Comparison of ENCODE assay signal across 22 mouse cellular contexts in genomic region chr9:106233953-106234352, GRCm38 (mm10). TPM values are rescaled to one million over a fixed set of nuclear protein-coding genes. Genes with fewer than 3 reads are reported as not detected.
DNase-seq lines count a peak whose midpoint lies in the region; ATAC-seq and TF ChIP-seq lines count a peak whose summit lies in the region.
"Had no signal": no experiment of that assay in that cellular context is flagged by ENCODE, and none has a peak within 500 bp of the region (broad histone marks: within the 10 kb centered on the region; RNA-seq: fewer than 3 reads in every experiment).

No protein-coding gene starts in this region.

- in situ Hi-C loops in CH12.LX (cut with MboI; ENCODE audit: low pct_ligation_motif_present, low pct_unique_long_range_greater_than_20kb, low sequenced_read_pairs) = no loop called here

- no peak for ATAC-seq in hindbrain, embryonic 13.5 days (ENCODE audit: low FRiP score)
- no peak for ATAC-seq in hindbrain, embryonic 14.5 days (ENCODE audit: low FRiP score)
- no peak for ATAC-seq in liver, embryonic 12.5 days
- ATAC-seq: CD4-positive, CD25-positive, alpha-beta regulatory T cell, adult 4 months; forebrain, embryonic 13.5 days; forebrain, embryonic 15.5 days; forebrain, postnatal 0 days had no signal

- dilution Hi-C loops in CH12.LX (cut with MboI; ENCODE audit: extremely low pct_ligation_motif_present, extremely low pct_unique_long_range_greater_than_20kb, low sequenced_read_pairs) = no loop called here

- WGBS in hindbrain, embryonic 13.5 days = 85% methylated on average over 6 of the region's 6 CpGs
- 85% methylated on average over 6 of the region's 6 CpGs for WGBS in hindbrain, embryonic 14.5 days
- WGBS in liver, adult 2 months = 49% methylated on average over 6 of the region's 6 CpGs
- 81% methylated on average over 6 of the region's 6 CpGs for WGBS in liver, embryonic 12.5 days (ENCODE audit: insufficient replicate concordance)

- H3K9ac ChIP-seq in hindbrain, embryonic 13.5 days = peak overlapping the region; percentile 43; the same call in 1 of the 2 replicates
- no peak overlapping the region for H3K9ac ChIP-seq in hindbrain, embryonic 14.5 days
- no peak overlapping the region for H3K9ac ChIP-seq in liver, adult 2 months (ENCODE audit: low read depth, low read length)
- H3K9ac ChIP-seq in liver, embryonic 12.5 days = no peak overlapping the region
- H3K9ac ChIP-seq in CH12.LX (ENCODE audit: insufficient read depth, low read depth) = no peak overlapping the region
- H3K9ac ChIP-seq: embryonic facial prominence, embryonic 12.5 days; forebrain, embryonic 13.5 days; forebrain, embryonic 15.5 days; forebrain, postnatal 0 days had no signal

- H3K9me3 ChIP-seq in hindbrain, embryonic 13.5 days = no peaks in the 10 kb centered on the region
- no peaks in the 10 kb centered on the region for H3K9me3 ChIP-seq in hindbrain, embryonic 14.5 days (ENCODE audit: control insufficient read depth, low read length)
- H3K9me3 ChIP-seq in liver, embryonic 12.5 days (replicated peaks) = no peaks in the 10 kb centered on the region
- no peaks in the 10 kb centered on the region for H3K9me3 ChIP-seq in CH12.LX (replicated peaks; ENCODE audit: low read length)
- H3K9me3 ChIP-seq: embryonic facial prominence, embryonic 10.5 days; embryonic facial prominence, embryonic 12.5 days; forebrain, embryonic 13.5 days; forebrain, embryonic 15.5 days had no signal

- no peaks in the 10 kb centered on the region for H3K79me2 ChIP-seq in liver, adult 2 months (ENCODE audit: control insufficient read depth, insufficient read depth, low read length)
- H3K79me2 ChIP-seq in CH12.LX (replicated peaks; ENCODE audit: control insufficient read depth, extremely low read depth, insufficient read depth, poor library complexity, severe bottlenecking) = no peaks in the 10 kb centered on the region

- TF ChIP-seq POLR2A in liver, adult 2 months (IDR thresholded peaks at IDR 0.05; ENCODE audit: extremely low read depth, insufficient read depth, low read length) = no peak
- TF ChIP-seq POLR2A in CH12.LX (IDR thresholded peaks at IDR 0.05; ENCODE audit: low read depth, low read length) = no peak

- H3K4me2 ChIP-seq in hindbrain, embryonic 13.5 days = no peak overlapping the region
- no peak overlapping the region for H3K4me2 ChIP-seq in hindbrain, embryonic 14.5 days (replicated peaks)
- no peak overlapping the region for H3K4me2 ChIP-seq in liver, embryonic 12.5 days
- no peak overlapping the region for H3K4me2 ChIP-seq in CH12.LX (ENCODE audit: insufficient read depth, low read depth, poor library complexity, severe bottlenecking)
- H3K4me2 ChIP-seq: embryonic facial prominence, embryonic 12.5 days; forebrain, embryonic 13.5 days; forebrain, embryonic 15.5 days had no signal

- no peak for TF ChIP-seq CTCF in liver, adult 2 months (IDR thresholded peaks at IDR 0.05; ENCODE audit: low read depth, low read length)
- TF ChIP-seq CTCF in CH12.LX (conservative IDR thresholded peaks at IDR 0.05 in 1 of 2, IDR thresholded peaks at IDR 0.05 in 1 of 2; ENCODE audit: low read depth in 2 of 2, low read length in 2 of 2) = no peak

- H3K27ac ChIP-seq in hindbrain, embryonic 13.5 days = no peak overlapping the region
- H3K27ac ChIP-seq in hindbrain, embryonic 14.5 days = no peak overlapping the region
- no peak overlapping the region for H3K27ac ChIP-seq in liver, adult 2 months (replicated peaks; ENCODE audit: insufficient read depth, low read depth, low read length)
- no peak overlapping the region for H3K27ac ChIP-seq in liver, embryonic 12.5 days
- H3K27ac ChIP-seq in CH12.LX (ENCODE audit: insufficient read depth, low read depth) = peak overlapping the region; percentile 34
- H3K27ac ChIP-seq: embryonic facial prominence, embryonic 10.5 days; embryonic facial prominence, embryonic 12.5 days; forebrain, embryonic 13.5 days; forebrain, embryonic 15.5 days had no signal

- H3K4me1 ChIP-seq in hindbrain, embryonic 13.5 days (replicated peaks) = no peaks in the 10 kb centered on the region
- H3K4me1 ChIP-seq in hindbrain, embryonic 14.5 days (replicated peaks; ENCODE audit: control insufficient read depth, insufficient read depth, low read length) = no peaks in the 10 kb centered on the region
- peaks cover 9% of the 10 kb centered on the region; the same call in 1 of the 2 replicates for H3K4me1 ChIP-seq in liver, adult 2 months (ENCODE audit: control insufficient read depth, insufficient read depth, low read length)
- H3K4me1 ChIP-seq in liver, embryonic 12.5 days = no peaks in the 10 kb centered on the region
- peaks cover 26 to 47% of the 10 kb centered on the region in 2 experiments for H3K4me1 ChIP-seq in CH12.LX (ENCODE audit: control insufficient read depth in 1 of 2, insufficient read depth in 2 of 2)
- H3K4me1 ChIP-seq: embryonic facial prominence, embryonic 12.5 days; forebrain, embryonic 13.5 days; forebrain, embryonic 15.5 days had no signal

- no peaks in the 10 kb centered on the region for H3K27me3 ChIP-seq in hindbrain, embryonic 13.5 days
- H3K27me3 ChIP-seq in hindbrain, embryonic 14.5 days (ENCODE audit: control insufficient read depth, insufficient read depth, low read length) = no peaks in the 10 kb centered on the region
- H3K27me3 ChIP-seq in liver, adult 2 months (ENCODE audit: control insufficient read depth, insufficient read depth, low read length) = no peaks in the 10 kb centered on the region
- 0 out of 2 replicates have a peak, but pooled peaks cover 3% of the 10 kb centered on the region for H3K27me3 ChIP-seq in liver, embryonic 12.5 days (replicated peaks)
- no peaks in the 10 kb centered on the region for H3K27me3 ChIP-seq in CH12.LX (replicated peaks)
- H3K27me3 ChIP-seq: embryonic facial prominence, embryonic 12.5 days; forebrain, embryonic 13.5 days; forebrain, embryonic 15.5 days had no signal

- 0 out of 2 replicates have a peak, but pooled peaks have one; percentile 49 for TF ChIP-seq EP300 in CH12.LX (IDR thresholded peaks at IDR 0.05; ENCODE audit: low read length)

- no peak overlapping the region for H3K4me3 ChIP-seq in hindbrain, embryonic 13.5 days
- H3K4me3 ChIP-seq in hindbrain, embryonic 14.5 days (replicated peaks; ENCODE audit: low read length) = no peak overlapping the region
- no peak overlapping the region for H3K4me3 ChIP-seq in liver, adult 2 months (ENCODE audit: insufficient read depth, low read depth, low read length)
- H3K4me3 ChIP-seq in liver, embryonic 12.5 days = no peak overlapping the region
- H3K4me3 ChIP-seq in CH12.LX (replicated peaks in 1 of 3; ENCODE audit: low read depth in 2 of 3, low read length in 2 of 3, poor library complexity in 1 of 3) = no peak overlapping the region
- H3K4me3 ChIP-seq: embryonic facial prominence, embryonic 10.5 days; embryonic facial prominence, embryonic 12.5 days; forebrain, embryonic 13.5 days; forebrain, embryonic 15.5 days had no signal

- TF ChIP-seq RAD21 in CH12.LX (IDR thresholded peaks at IDR 0.05; ENCODE audit: low read depth, low read length) = no peak

- no peak for DNase-seq in hindbrain, embryonic 14.5 days (ENCODE audit: low spot score)
- DNase-seq in liver, adult 2 months (ENCODE audit: extremely low read depth, low read depth, low spot score) = peak; percentile 54
- DNase-seq in CH12.LX (ENCODE audit: extremely low read depth) = no peak
- DNase-seq in cerebellum, postnatal 25 days = no peak
- DNase-seq: adrenal gland, adult 2 months; adrenal gland, postnatal 25 days; cerebellum, adult 11 months; cerebellum, adult 18-20 months; cerebellum, adult 8-10 months; cerebellum, adult 9-11 months; cerebellum, postnatal 14 days; forebrain, postnatal 0 days had no signal

- H3K36me3 ChIP-seq in hindbrain, embryonic 13.5 days = peaks cover 68% of the 10 kb centered on the region
- peaks cover 68% of the 10 kb centered on the region for H3K36me3 ChIP-seq in hindbrain, embryonic 14.5 days (replicated peaks; ENCODE audit: control insufficient read depth, insufficient read depth)
- peaks cover 46% of the 10 kb centered on the region for H3K36me3 ChIP-seq in liver, adult 2 months (ENCODE audit: control insufficient read depth, insufficient read depth, low read length)
- peaks cover 64% of the 10 kb centered on the region for H3K36me3 ChIP-seq in liver, embryonic 12.5 days
- peaks cover 46 to 67% of the 10 kb centered on the region in 2 experiments for H3K36me3 ChIP-seq in CH12.LX (replicated peaks in 1 of 2; ENCODE audit: control insufficient read depth in 1 of 2, insufficient read depth in 1 of 2, low read length in 1 of 2)

RNA-seq across cellular contexts. Expression of gene Tlr9, which starts 11.6 kb away (rescaled TPM):
- polyA plus RNA-seq in hindbrain, embryonic 13.5 days (2015; fragmentation: Nextera tagmentation; extraction: Ambion mirVana) = 0.04 and 0.05 TPM in 2 replicates
- 0.12 TPM in 1 of 2 replicates, not detected in the other for polyA plus RNA-seq in hindbrain, embryonic 14.5 days (2014; fragmentation: Nextera tagmentation; extraction: Ambion mirVana)
- total RNA-seq in liver, adult 2 months (2014; rRNA removed) = 0.18 and 0.27 TPM in 2 replicates
- polyA plus RNA-seq in liver, adult 2 months (2012; rRNA removed) = 0.37 and 0.61 TPM in 2 replicates
- 0.06 TPM in 1 of 2 replicates, not detected in the other for polyA plus RNA-seq in liver, embryonic 12.5 days (2016; fragmentation: Nextera tagmentation; extraction: Ambion mirVana)
- total RNA-seq in CH12.LX (2012; rRNA removed) (1.4 and 1.5 TPM in 2 replicates), CH12.LX (2014; rRNA removed) (0.54 and 1.0 TPM in 2 replicates)
- polyA plus RNA-seq in CH12.LX (2012; ENCODE audit: insufficient read length, low read depth) = 9.9 and 12.5 TPM in 2 replicates
- total RNA-seq: MEL had no signal
- polyA plus RNA-seq: C2C12; CD4-positive, CD25-positive, alpha-beta regulatory T cell, adult 4 months; embryonic facial prominence, embryonic 10.5 days; embryonic facial prominence, embryonic 12.5 days; forebrain, embryonic 11.5 days; forebrain, embryonic 13.5 days; forebrain, embryonic 15.5 days had no signal

RNA-seq across cellular contexts. Expression of gene Alas1, which starts 14.5 kb away (rescaled TPM):
- 93.1 and 101 TPM in 2 replicates for polyA plus RNA-seq in hindbrain, embryonic 13.5 days (2015; fragmentation: Nextera tagmentation; extraction: Ambion mirVana)
- 99.0 and 99.7 TPM in 2 replicates for polyA plus RNA-seq in hindbrain, embryonic 14.5 days (2014; fragmentation: Nextera tagmentation; extraction: Ambion mirVana)
- 270 and 285 TPM in 2 replicates for total RNA-seq in liver, adult 2 months (2014; rRNA removed)
- polyA plus RNA-seq in liver, adult 2 months (2012; rRNA removed) = 530 and 649 TPM in 2 replicates
- polyA plus RNA-seq in liver, embryonic 12.5 days (2016; fragmentation: Nextera tagmentation; extraction: Ambion mirVana) = 37.6 and 41.1 TPM in 2 replicates
- total RNA-seq in CH12.LX (2012; rRNA removed) (65.1 and 71.9 TPM in 2 replicates), CH12.LX (2014; rRNA removed) (93.1 and 105 TPM in 2 replicates)
- 68.2 and 69.6 TPM in 2 replicates for polyA plus RNA-seq in CH12.LX (2012; ENCODE audit: insufficient read length, low read depth)

RNA-seq across cellular contexts. Expression of gene Twf2, which starts 31.0 kb away (rescaled TPM):
- 53.5 and 53.9 TPM in 2 replicates for polyA plus RNA-seq in hindbrain, embryonic 13.5 days (2015; fragmentation: Nextera tagmentation; extraction: Ambion mirVana)
- polyA plus RNA-seq in hindbrain, embryonic 14.5 days (2014; fragmentation: Nextera tagmentation; extraction: Ambion mirVana) = 49.6 and 52.9 TPM in 2 replicates
- total RNA-seq in liver, adult 2 months (2014; rRNA removed) = 4.9 and 6.2 TPM in 2 replicates
- 4.5 and 4.7 TPM in 2 replicates for polyA plus RNA-seq in liver, adult 2 months (2012; rRNA removed)
- polyA plus RNA-seq in liver, embryonic 12.5 days (2016; fragmentation: Nextera tagmentation; extraction: Ambion mirVana) = 34.7 and 35.9 TPM in 2 replicates
- total RNA-seq in CH12.LX (2012; rRNA removed) (120 and 156 TPM in 2 replicates), CH12.LX (2014; rRNA removed) (177 and 186 TPM in 2 replicates)
- polyA plus RNA-seq in CH12.LX (2012; ENCODE audit: insufficient read length, low read depth) = 129 and 131 TPM in 2 replicates

RNA-seq across cellular contexts. Expression of gene Ppm1m, which starts 34.4 kb away (rescaled TPM):
- 16.6 and 19.0 TPM in 2 replicates for polyA plus RNA-seq in hindbrain, embryonic 13.5 days (2015; fragmentation: Nextera tagmentation; extraction: Ambion mirVana)
- 13.0 and 13.4 TPM in 2 replicates for polyA plus RNA-seq in hindbrain, embryonic 14.5 days (2014; fragmentation: Nextera tagmentation; extraction: Ambion mirVana)
- 12.4 and 13.7 TPM in 2 replicates for total RNA-seq in liver, adult 2 months (2014; rRNA removed)
- polyA plus RNA-seq in liver, adult 2 months (2012; rRNA removed) = 17.3 and 22.7 TPM in 2 replicates
- 17.0 and 17.8 TPM in 2 replicates for polyA plus RNA-seq in liver, embryonic 12.5 days (2016; fragmentation: Nextera tagmentation; extraction: Ambion mirVana)
- 86.0 and 103 TPM in 2 replicates for total RNA-seq in CH12.LX (2012; rRNA removed)
- total RNA-seq in CH12.LX (2014; rRNA removed) = 54.7 and 60.1 TPM in 2 replicates
- 99.8 and 111 TPM in 2 replicates for polyA plus RNA-seq in CH12.LX (2012; ENCODE audit: insufficient read length, low read depth)

RNA-seq across cellular contexts. Expression of gene Poc1a, which starts 46.9 kb away (rescaled TPM):
- polyA plus RNA-seq in hindbrain, embryonic 13.5 days (2015; fragmentation: Nextera tagmentation; extraction: Ambion mirVana) = 8.9 and 9.2 TPM in 2 replicates
- 6.3 and 7.3 TPM in 2 replicates for polyA plus RNA-seq in hindbrain, embryonic 14.5 days (2014; fragmentation: Nextera tagmentation; extraction: Ambion mirVana)
- 1.8 and 3.2 TPM in 2 replicates for total RNA-seq in liver, adult 2 months (2014; rRNA removed)
- polyA plus RNA-seq in liver, adult 2 months (2012; rRNA removed) = 3.1 and 3.9 TPM in 2 replicates
- polyA plus RNA-seq in liver, embryonic 12.5 days (2016; fragmentation: Nextera tagmentation; extraction: Ambion mirVana) = 28.8 and 29.0 TPM in 2 replicates
- 42.7 and 46.7 TPM in 2 replicates for total RNA-seq in CH12.LX (2012; rRNA removed)
- total RNA-seq in CH12.LX (2014; rRNA removed) = 24.2 and 24.5 TPM in 2 replicates
- polyA plus RNA-seq in CH12.LX (2012; ENCODE audit: insufficient read length, low read depth) = 31.9 and 39.8 TPM in 2 replicates
